Mouse (Mus musculus): ENCODE measurements around the gene Rimkla. TPM values are rescaled to one million over a fixed set of nuclear protein-coding genes. Genes with fewer than 3 reads are reported as not detected.
"Not testable (repeated sequence)": the region's sequence is repeated elsewhere in the genome, so short reads cannot be mapped to it uniquely, and the experiment has no call there.

The Rimkla gene
- 1.3 and 1.5 TPM in 2 replicates for polyA plus RNA-seq (2014; fragmentation: Nextera tagmentation; extraction: Ambion mirVana)

DNA sequence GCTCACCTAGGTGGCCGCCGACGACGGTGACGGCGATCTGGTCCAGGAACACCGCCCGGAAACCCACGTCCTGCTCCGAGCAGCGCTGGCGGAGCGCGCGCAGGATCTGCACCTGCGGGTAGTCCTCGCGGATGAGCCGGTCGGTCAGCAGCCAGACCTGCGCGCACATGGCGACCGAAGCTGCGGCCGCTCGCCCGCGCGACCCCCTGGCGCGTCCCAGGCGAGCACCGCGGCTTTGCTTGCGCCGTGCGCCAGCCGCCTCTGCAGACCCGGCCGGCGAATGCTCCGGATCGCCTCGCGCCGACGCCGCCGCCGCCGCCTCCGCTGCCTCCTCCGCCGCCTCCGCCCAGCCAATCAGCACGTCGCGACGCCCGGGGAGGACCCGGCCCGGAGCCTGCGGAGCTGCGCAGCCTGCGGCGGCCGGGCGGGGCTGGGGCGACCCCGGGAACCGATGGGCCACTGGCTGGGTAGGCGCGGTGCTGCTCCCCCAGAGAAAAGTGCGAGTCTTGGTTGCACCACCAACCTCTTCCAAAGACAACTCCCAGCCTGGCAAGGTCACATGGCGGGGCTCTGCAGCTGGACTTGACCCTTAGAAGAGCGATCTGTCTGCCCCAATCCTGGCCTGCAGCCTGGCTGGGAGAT lies at the start of gene Rimkla:
Gene Rimkla, minus strand, starts transcription at position 338 of the 642 bp plus-strand sequence.
- H3K4me3 ChIP-seq (ENCODE audit: low read depth, low read length), result peak within 1 kb of the TSS; percentile 57
- H3K4me1 ChIP-seq (ENCODE audit: insufficient read depth), result no peaks in the 10 kb centered on the region
- peak within 1 kb of the TSS; percentile 88 for H3K4me2 ChIP-seq
- ATAC-seq (ENCODE audit: insufficient read depth) (peak; percentile 91), DNase-seq (peak; percentile 79)
- H3K27me3 ChIP-seq (ENCODE audit: insufficient read depth, low read length), result peaks cover 24% of the 10 kb centered on the region
- H3K27ac ChIP-seq (ENCODE audit: low read depth), result no peak within 1 kb of the TSS
- peak within 1 kb of the TSS; percentile 54 for H3K9ac ChIP-seq
- H3K9me3 ChIP-seq (ENCODE audit: low read depth, low read length), result no peaks in the 10 kb centered on the region
- TF ChIP-seq CTCF (IDR thresholded peaks at IDR 0.05; ENCODE audit: low read depth), result no peak
- no peaks in the 10 kb centered on the region for H3K36me3 ChIP-seq (ENCODE audit: insufficient read depth)
- WGBS, result under 1% methylated on average over 77 of the region's 77 CpGs

DNA sequence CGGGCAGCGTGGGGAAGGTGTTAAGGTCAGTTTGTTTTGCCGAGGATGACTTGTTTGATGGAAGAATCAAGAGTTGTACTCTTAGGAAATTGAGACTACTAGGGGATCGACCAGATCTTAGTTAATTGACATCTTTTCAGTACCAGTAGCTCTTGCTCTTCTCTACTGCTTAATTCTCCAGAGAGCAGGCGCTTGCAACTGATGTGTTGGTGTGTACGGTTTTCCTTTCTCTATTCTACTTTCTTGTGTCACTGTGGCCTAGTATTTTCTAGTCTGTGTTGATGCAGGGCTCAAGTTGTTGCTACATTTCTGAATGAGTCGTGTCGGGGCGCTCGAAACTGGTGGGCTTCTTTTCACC lies 48.1 kb upstream of the Rimkla start:
- peak overlapping the region; percentile 94 for H3K4me3 ChIP-seq (ENCODE audit: low read depth, low read length)
- TF ChIP-seq CTCF (IDR thresholded peaks at IDR 0.05; ENCODE audit: low read depth), result no peak
- peak overlapping the region; percentile 96 for H3K9ac ChIP-seq
- DNase-seq (no peak), ATAC-seq (ENCODE audit: insufficient read depth) (no peak)
- peak overlapping the region; percentile 98 for H3K27ac ChIP-seq (ENCODE audit: low read depth)
- H3K4me2 ChIP-seq, result peak overlapping the region; percentile 84
- H3K4me1 ChIP-seq (ENCODE audit: insufficient read depth), result no peaks in the 10 kb centered on the region; the same call in 1 of the 2 replicates
- WGBS, result 2% methylated on average over 10 of the region's 10 CpGs
- H3K36me3 ChIP-seq (ENCODE audit: insufficient read depth), result no peaks in the 10 kb centered on the region
- no peaks in the 10 kb centered on the region for H3K9me3 ChIP-seq (ENCODE audit: low read depth, low read length)
- H3K27me3 ChIP-seq (ENCODE audit: insufficient read depth, low read length), result no peaks in the 10 kb centered on the region

DNA sequence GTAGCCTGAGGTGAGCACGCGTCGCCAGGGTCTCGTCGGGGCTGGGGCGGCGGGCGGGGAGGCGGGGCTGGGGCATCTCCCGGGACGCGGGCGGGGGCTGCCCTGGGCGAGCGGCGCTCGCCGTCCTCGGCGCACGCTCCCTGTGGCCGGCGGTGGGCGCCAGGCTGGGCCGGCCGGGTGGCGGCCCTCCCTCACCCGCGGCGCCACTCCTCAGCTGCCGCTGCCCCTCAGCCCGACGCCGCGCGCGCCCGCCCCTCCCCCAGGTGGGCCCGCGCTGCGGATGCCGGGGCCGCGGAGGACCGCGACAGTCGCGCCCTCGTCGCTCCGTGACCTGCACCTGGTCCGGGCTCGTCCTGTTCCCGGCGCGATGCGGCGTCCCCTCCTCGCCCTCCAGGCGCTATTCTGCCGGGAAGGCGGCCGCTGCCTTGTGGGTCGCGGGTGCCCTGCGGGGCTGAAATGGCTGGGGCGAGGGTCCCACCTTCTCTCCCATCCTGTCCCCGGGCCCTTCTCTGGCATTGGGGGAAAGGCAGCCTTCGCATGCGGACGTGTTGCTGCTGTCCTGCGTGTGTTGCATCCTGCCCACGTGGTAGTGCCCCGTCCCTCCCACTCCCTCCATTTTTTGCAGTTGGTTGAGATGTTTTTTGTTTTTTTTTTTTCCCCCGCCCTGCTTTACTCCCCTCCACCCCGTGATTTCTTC lies 47.6 kb upstream of the Rimkla start:
- ATAC-seq (ENCODE audit: insufficient read depth) (peak; percentile 78), DNase-seq (peak; percentile 67)
- no peaks in the 10 kb centered on the region for H3K27me3 ChIP-seq (ENCODE audit: insufficient read depth, low read length)
- H3K9me3 ChIP-seq (ENCODE audit: low read depth, low read length), result no peaks in the 10 kb centered on the region
- under 1% methylated on average over 52 of the region's 76 CpGs for WGBS
- no peaks in the 10 kb centered on the region; the same call in 1 of the 2 replicates for H3K4me1 ChIP-seq (ENCODE audit: insufficient read depth)
- peak overlapping the region; percentile 96 for H3K9ac ChIP-seq
- H3K36me3 ChIP-seq (ENCODE audit: insufficient read depth), result no peaks in the 10 kb centered on the region
- peak overlapping the region; percentile 94 for H3K4me3 ChIP-seq (ENCODE audit: low read depth, low read length)
- no peak for TF ChIP-seq CTCF (IDR thresholded peaks at IDR 0.05; ENCODE audit: low read depth)
- H3K27ac ChIP-seq (ENCODE audit: low read depth), result peak overlapping the region; percentile 98
- peak overlapping the region; percentile 84 for H3K4me2 ChIP-seq

DNA sequence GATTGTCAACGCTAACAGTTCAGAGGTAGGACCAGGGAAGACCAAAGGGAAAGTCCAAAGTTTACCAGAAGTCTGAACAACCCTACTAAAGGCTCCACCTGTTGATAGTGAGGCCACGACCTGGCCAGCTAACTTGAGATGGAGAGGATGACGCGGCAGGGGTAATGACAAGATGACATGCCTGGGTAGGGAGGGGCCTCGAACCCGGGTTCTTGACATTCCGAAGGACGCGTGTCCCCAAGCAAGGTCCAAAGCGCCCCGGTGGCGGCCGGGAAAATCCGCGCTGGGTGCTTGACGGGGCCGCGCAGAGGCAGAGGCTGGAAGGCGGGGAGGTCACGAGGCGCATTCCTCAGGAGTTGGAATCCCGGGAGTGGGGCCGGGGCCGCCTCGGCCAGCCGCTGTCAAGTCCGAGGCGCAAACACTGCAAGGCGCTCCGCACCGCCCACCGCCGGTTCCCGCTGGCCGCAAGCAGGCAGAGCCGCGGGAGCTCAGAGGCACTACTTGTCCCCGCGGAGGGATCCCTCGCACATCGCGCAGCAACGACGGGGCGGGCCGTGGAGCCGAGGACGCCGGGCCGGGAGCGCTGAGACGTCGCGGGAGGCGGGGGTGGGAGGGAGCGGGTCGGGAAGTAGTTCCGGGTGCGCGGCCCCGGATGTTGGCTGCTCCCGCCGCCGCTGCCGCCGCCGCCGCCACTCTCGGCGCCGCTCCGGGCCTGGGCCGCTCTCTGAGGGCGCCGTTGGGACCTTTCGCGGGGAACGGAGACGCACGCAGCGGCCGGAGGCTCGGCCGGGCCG lies 46.8 kb upstream of the Rimkla start, which contains the start of gene Frg2f1:
Gene Frg2f1, minus strand, starts transcription at position 499 of the 794 bp plus-strand sequence.
- H3K9me3 ChIP-seq (ENCODE audit: low read depth, low read length), result no peaks in the 10 kb centered on the region
- H3K27me3 ChIP-seq (ENCODE audit: insufficient read depth, low read length), result no peaks in the 10 kb centered on the region
- H3K9ac ChIP-seq, result peak within 1 kb of the TSS; percentile 96
- TF ChIP-seq CTCF (IDR thresholded peaks at IDR 0.05; ENCODE audit: low read depth), result no peak
- peak within 1 kb of the TSS; percentile 84 for H3K4me2 ChIP-seq
- H3K36me3 ChIP-seq (ENCODE audit: insufficient read depth), result no peaks in the 10 kb centered on the region
- no peaks in the 10 kb centered on the region; the same call in 1 of the 2 replicates for H3K4me1 ChIP-seq (ENCODE audit: insufficient read depth)
- WGBS, result under 1% methylated on average over 74 of the region's 85 CpGs
- ATAC-seq (ENCODE audit: insufficient read depth), result peak; percentile 92
- DNase-seq, result peak; percentile 96
- H3K27ac ChIP-seq (ENCODE audit: low read depth), result peak within 1 kb of the TSS; percentile 98
- H3K4me3 ChIP-seq (ENCODE audit: low read depth, low read length), result peak within 1 kb of the TSS; percentile 94

DNA sequence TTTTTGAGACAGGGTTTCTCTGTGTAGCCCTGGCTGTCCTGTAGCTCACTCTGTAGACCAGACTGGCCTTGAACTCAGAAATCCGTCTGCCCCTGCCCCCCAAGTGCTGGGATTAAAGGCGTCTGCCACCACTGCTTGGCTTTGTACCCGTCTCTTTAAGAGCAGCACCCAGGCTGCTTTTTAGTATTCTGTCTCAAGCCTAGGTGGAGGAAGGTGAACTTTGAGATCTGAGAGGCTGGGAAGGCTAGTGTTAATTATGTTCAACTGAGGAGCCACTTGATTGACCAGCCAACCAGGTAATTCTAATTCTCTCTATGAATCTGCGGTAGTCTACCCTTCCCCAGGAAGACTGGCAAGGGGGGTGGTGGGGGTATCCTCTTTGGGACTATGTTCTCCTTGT lies 45.0 kb upstream of the Rimkla start:
- ATAC-seq (ENCODE audit: insufficient read depth), result no peak
- Histone ChIP-seq H3K27ac (ENCODE audit: low read depth) (no peak overlapping the region), H3K9me3 (ENCODE audit: low read depth, low read length) (no peaks in the 10 kb centered on the region), H3K27me3 (ENCODE audit: insufficient read depth, low read length) (no peaks in the 10 kb centered on the region), H3K36me3 (ENCODE audit: insufficient read depth) (no peaks in the 10 kb centered on the region), H3K4me1 (ENCODE audit: insufficient read depth) (no peaks in the 10 kb centered on the region; the same call in 1 of the 2 replicates), H3K4me3 (ENCODE audit: low read depth, low read length) (no peak overlapping the region), H3K4me2 (no peak overlapping the region), H3K9ac (no peak overlapping the region)
- no peak for DNase-seq
- TF ChIP-seq CTCF (IDR thresholded peaks at IDR 0.05; ENCODE audit: low read depth), result no peak
- WGBS, result 76% methylated on average over 4 of the region's 4 CpGs

DNA sequence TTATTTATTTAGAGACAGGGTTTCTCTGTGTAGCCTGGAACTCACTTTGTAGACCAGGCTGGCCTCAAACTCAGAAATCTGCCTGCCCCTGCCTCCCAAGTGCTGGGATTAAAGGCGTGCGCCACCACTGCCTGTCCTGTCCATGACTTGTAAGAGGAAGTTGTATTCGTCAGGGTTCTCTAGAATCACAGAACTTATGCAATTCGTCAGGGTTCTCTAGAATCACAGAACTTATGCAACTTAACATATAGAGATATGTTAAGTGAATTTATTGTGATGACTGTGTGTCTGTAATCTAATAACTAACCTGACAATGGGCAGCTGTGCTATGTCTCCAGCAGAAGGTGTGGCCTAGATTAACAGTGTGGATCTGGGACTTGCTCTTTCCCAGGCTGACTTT lies 44.2 kb upstream of the Rimkla start, which contains the start of gene Foxj3:
Gene Foxj3, plus strand, starts transcription at position 390 of the 400 bp plus-strand sequence.
- H3K9me3 ChIP-seq (ENCODE audit: low read depth, low read length); H3K27ac ChIP-seq (ENCODE audit: low read depth); ATAC-seq (ENCODE audit: insufficient read depth); H3K27me3 ChIP-seq (ENCODE audit: insufficient read depth, low read length); H3K9ac ChIP-seq; H3K4me1 ChIP-seq (ENCODE audit: insufficient read depth); H3K4me2 ChIP-seq; DNase-seq; H3K36me3 ChIP-seq (ENCODE audit: insufficient read depth); H3K4me3 ChIP-seq (ENCODE audit: low read depth, low read length): not testable (repeated sequence)
- 77% methylated on average over 4 of the region's 4 CpGs for WGBS

Measured in lung, embryonic 14.5 days (tissue).